Mouse (Mus musculus) spleen, postnatal 10 days (tissue): ENCODE results near the gene Mybpc3.

Experiments used
- DNase-seq, 2 experiments: peaks; one replicate each; pipeline ENCODE4 v3.0.0; 2021 to 2022; ENCODE audit warnings: low spot score in 2 of 2

Gene Mybpc3

GRCm38 (mm10) chr2:91117585-91118275, at the start of gene Mybpc3:
Gene Mybpc3, plus strand, starts transcription at chr2:91118144.
- no peak for DNase-seq

- DNase-seq: no peak
Observed at GRCm38 (mm10) chr2:91068162-91068871, 49.6 kb upstream of the Mybpc3 start.

- no peak for DNase-seq
Observed at GRCm38 (mm10) chr2:91068872-91069165, 49.1 kb upstream of the Mybpc3 start.

GRCm38 (mm10) chr2:91069306-91070000, 48.5 kb upstream of the Mybpc3 start:
- peak in 1 of 2 experiments; percentile 25 for DNase-seq

GRCm38 (mm10) chr2:91070076-91070800, 47.7 kb upstream of the Mybpc3 start, which contains the start of gene Slc39a13:
Gene Slc39a13, minus strand, starts transcription at chr2:91070417.
- peak; percentile 94 to 97 for DNase-seq

- no peak for DNase-seq
Observed at GRCm38 (mm10) chr2:91071059-91071458, 46.9 kb upstream of the Mybpc3 start.

GRCm38 (mm10) chr2:91072092-91072491, 45.9 kb upstream of the Mybpc3 start:
- DNase-seq: no peak

GRCm38 (mm10) chr2:91077957-91078313, 40.0 kb upstream of the Mybpc3 start:
- no peak for DNase-seq

- DNase-seq: peak in 1 of 2 experiments; percentile 55
Observed at GRCm38 (mm10) chr2:91078314-91079025, 39.5 kb upstream of the Mybpc3 start.

GRCm38 (mm10) chr2:91079026-91079384, 38.9 kb upstream of the Mybpc3 start:
- DNase-seq: no peak

- DNase-seq: no peak
Observed at GRCm38 (mm10) chr2:91080784-91081513, 37.0 kb upstream of the Mybpc3 start.

GRCm38 (mm10) chr2:91081775-91082695, 35.9 kb upstream of the Mybpc3 start, which contains the start of gene Spi1:
Gene Spi1, plus strand, starts transcription at chr2:91082390.
- DNase-seq: no peak

- DNase-seq: peak in 1 of 2 experiments; percentile 82
Observed at GRCm38 (mm10) chr2:91082844-91083243, 35.1 kb upstream of the Mybpc3 start.

GRCm38 (mm10) chr2:91083366-91083940, 34.5 kb upstream of the Mybpc3 start:
- no peak for DNase-seq

GRCm38 (mm10) chr2:91084179-91084820, 33.6 kb upstream of the Mybpc3 start:
- no peak for DNase-seq

- no peak for DNase-seq
Observed at GRCm38 (mm10) chr2:91085494-91086391, 32.2 kb upstream of the Mybpc3 start.

- no peak for DNase-seq
Observed at GRCm38 (mm10) chr2:91086392-91087237, 31.3 kb upstream of the Mybpc3 start.
